Mouse (Mus musculus) ES-CJ7 (cell line): ENCODE measurements at regions not wholly inside any gene's neighbourhood (a gene's known extent, or its start where the extent isn't known, plus 50 kb on each side); places are given as distances from the start of the nearest gene placed in this dataset.
A peak's percentile ranks its signal among the peaks of the same experiment; 100 is the strongest.

Experiments used
- DNase-seq: peaks from one replicate; pipeline ENCODE4 v3.0.0; 2011; ENCODE audit warnings: low read depth, low spot score

DNA sequence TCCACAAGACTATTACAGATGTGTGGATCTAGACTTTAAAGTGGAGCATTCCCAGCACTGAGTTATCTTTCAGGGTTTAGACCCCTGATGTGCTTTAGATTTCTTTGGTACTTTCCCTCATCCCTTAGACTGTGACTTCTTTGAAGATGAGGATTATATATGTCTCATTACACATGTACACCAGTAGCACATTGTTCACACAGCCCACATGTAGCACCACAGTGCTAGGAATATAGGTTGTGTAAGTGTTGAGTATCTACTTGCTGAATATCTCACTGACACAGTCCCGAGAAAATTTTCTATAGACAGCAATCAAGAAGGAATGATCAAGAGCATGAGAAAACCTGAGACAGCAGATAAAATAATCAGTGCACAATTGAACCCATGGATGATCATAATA lies 243.4 kb upstream of the Brinp1 start:
- DNase-seq = no peak

DNA sequence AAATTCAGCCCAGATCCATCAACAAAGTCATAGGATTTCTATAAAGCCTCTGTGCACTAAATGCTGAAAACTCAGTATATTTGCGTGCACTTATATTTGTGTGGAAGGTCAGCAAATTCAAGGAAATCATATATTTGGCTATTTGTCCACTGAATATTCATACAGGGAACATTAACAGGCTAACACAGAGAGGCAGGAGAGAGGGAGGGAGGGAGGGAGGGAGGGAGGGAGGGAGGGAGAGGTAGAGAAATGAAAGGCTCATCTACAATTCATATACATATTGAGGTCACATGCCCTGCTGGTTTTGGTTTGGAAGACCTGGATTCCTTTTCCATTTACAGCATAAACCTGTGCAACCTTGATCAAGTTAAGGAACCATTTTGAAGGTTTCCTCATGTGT lies 241.9 kb upstream of the Brinp1 start:
- DNase-seq = no peak

DNA sequence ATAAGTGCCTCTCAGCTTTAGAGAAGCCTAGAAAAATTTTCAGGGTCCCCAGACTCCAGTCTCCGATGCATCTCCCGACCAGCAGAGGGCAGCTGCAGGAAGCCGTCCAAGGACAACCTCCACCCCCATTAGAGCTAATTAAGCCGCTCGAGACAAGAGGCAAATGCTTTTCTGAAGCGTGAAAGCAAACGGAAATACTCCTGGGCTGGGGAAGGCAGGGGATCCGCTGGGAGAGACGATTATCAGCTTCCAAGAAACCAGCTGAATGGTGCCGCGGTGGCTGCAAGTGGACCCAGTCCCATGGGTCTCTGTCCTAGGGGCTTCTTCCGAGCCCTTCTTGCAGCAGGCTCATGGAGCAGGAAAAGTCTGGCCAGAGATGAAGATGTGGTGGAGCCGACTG lies 241.4 kb upstream of the Brinp1 start:
- DNase-seq = peak; percentile 69
